Mouse (Mus musculus): ENCODE results near the gene Wtap. TPM values are rescaled to one million over a fixed set of nuclear protein-coding genes. Genes with fewer than 3 reads are reported as not detected.
"Not testable (repeated sequence)": the region's sequence is repeated elsewhere in the genome, so short reads cannot be mapped to it uniquely, and the experiment has no call there.

The Wtap gene
- polyA plus RNA-seq, 1 experiment from 2014 or later, result 155 TPM

- not testable (repeated sequence) for H3K4me2 ChIP-seq (ENCODE audit: low read length); ATAC-seq; H3K9me3 ChIP-seq (ENCODE audit: control insufficient read depth, low read length); H3K4me1 ChIP-seq (replicated peaks; ENCODE audit: control insufficient read depth, insufficient read depth, low read length); H3K36me3 ChIP-seq (ENCODE audit: control insufficient read depth, insufficient read depth); H3K4me3 ChIP-seq (replicated peaks; ENCODE audit: low read length); H3K27me3 ChIP-seq (replicated peaks; ENCODE audit: control insufficient read depth, insufficient read depth, low read length); H3K27ac ChIP-seq (ENCODE audit: low read length); H3K9ac ChIP-seq (replicated peaks; ENCODE audit: low read depth, low read length)
- WGBS, result 96% methylated on average over 5 of the region's 5 CpGs
Measured at GRCm38 (mm10) chr17:13002243-13002642, 8.3 kb upstream of the Wtap start.

GRCm38 (mm10) chr17:12999069-12999468 is 5.1 kb upstream of the Wtap start:
- 65% methylated on average over 6 of the region's 6 CpGs for WGBS
- H3K9me3 ChIP-seq (ENCODE audit: control insufficient read depth, low read length), result no peaks in the 10 kb centered on the region
- no peaks in the 10 kb centered on the region for H3K4me1 ChIP-seq (replicated peaks; ENCODE audit: control insufficient read depth, insufficient read depth, low read length)
- H3K27ac ChIP-seq (ENCODE audit: low read length), result no peak overlapping the region
- H3K4me3 ChIP-seq (replicated peaks; ENCODE audit: low read length), result no peak overlapping the region
- H3K4me2 ChIP-seq (ENCODE audit: low read length), result no peak overlapping the region
- H3K27me3 ChIP-seq (replicated peaks; ENCODE audit: control insufficient read depth, insufficient read depth, low read length), result no peaks in the 10 kb centered on the region
- H3K9ac ChIP-seq (replicated peaks; ENCODE audit: low read depth, low read length), result no peak overlapping the region
- no peak for ATAC-seq
- H3K36me3 ChIP-seq (ENCODE audit: control insufficient read depth, insufficient read depth), result no peaks in the 10 kb centered on the region

GRCm38 (mm10) chr17:12997890-12998289 is 3.9 kb upstream of the Wtap start:
- Histone ChIP-seq H3K27ac (ENCODE audit: low read length) (no peak overlapping the region), H3K36me3 (ENCODE audit: control insufficient read depth, insufficient read depth) (no peaks in the 10 kb centered on the region), H3K27me3 (replicated peaks; ENCODE audit: control insufficient read depth, insufficient read depth, low read length) (no peaks in the 10 kb centered on the region), H3K9me3 (ENCODE audit: control insufficient read depth, low read length) (no peaks in the 10 kb centered on the region), H3K9ac (replicated peaks; ENCODE audit: low read depth, low read length) (no peak overlapping the region), H3K4me2 (ENCODE audit: low read length) (no peak overlapping the region), H3K4me3 (replicated peaks; ENCODE audit: low read length) (no peak overlapping the region), H3K4me1 (replicated peaks; ENCODE audit: control insufficient read depth, insufficient read depth, low read length) (no peaks in the 10 kb centered on the region)
- no peak for ATAC-seq
- 91% methylated on average over 5 of the region's 5 CpGs for WGBS

- no peaks in the 10 kb centered on the region for H3K4me1 ChIP-seq (replicated peaks; ENCODE audit: control insufficient read depth, insufficient read depth, low read length)
- no peak overlapping the region for H3K27ac ChIP-seq (ENCODE audit: low read length)
- no peak overlapping the region for H3K4me2 ChIP-seq (ENCODE audit: low read length)
- no peak overlapping the region for H3K9ac ChIP-seq (replicated peaks; ENCODE audit: low read depth, low read length)
- H3K27me3 ChIP-seq (replicated peaks; ENCODE audit: control insufficient read depth, insufficient read depth, low read length), result no peaks in the 10 kb centered on the region
- no peaks in the 10 kb centered on the region for H3K9me3 ChIP-seq (ENCODE audit: control insufficient read depth, low read length)
- 14% methylated on average over 3 of the region's 3 CpGs for WGBS
- no peak for ATAC-seq
- no peak overlapping the region for H3K4me3 ChIP-seq (replicated peaks; ENCODE audit: low read length)
- no peaks in the 10 kb centered on the region for H3K36me3 ChIP-seq (ENCODE audit: control insufficient read depth, insufficient read depth)
Measured at GRCm38 (mm10) chr17:12996345-12996744, 2.4 kb upstream of the Wtap start.

- Histone ChIP-seq H3K4me1 (replicated peaks; ENCODE audit: control insufficient read depth, insufficient read depth, low read length) (peaks cover 15% of the 10 kb centered on the region), H3K9me3 (ENCODE audit: control insufficient read depth, low read length) (no peaks in the 10 kb centered on the region), H3K4me2 (ENCODE audit: low read length) (peak overlapping the region; percentile 78), H3K36me3 (ENCODE audit: control insufficient read depth, insufficient read depth) (no peaks in the 10 kb centered on the region), H3K9ac (replicated peaks; ENCODE audit: low read depth, low read length) (peak overlapping the region; percentile 91), H3K27ac (ENCODE audit: low read length) (peak overlapping the region; percentile 97), H3K27me3 (replicated peaks; ENCODE audit: control insufficient read depth, insufficient read depth, low read length) (no peaks in the 10 kb centered on the region), H3K4me3 (replicated peaks; ENCODE audit: low read length) (peak overlapping the region; percentile 65)
- ATAC-seq, result peak; percentile 84
- under 1% methylated on average over 51 of the region's 51 CpGs for WGBS
Measured at GRCm38 (mm10) chr17:12992470-12992991, 1.4 kb downstream of the Wtap start.

- peak; percentile 89 for ATAC-seq
- WGBS, result 0% methylated on average over 61 of the region's 84 CpGs
- Histone ChIP-seq H3K9me3 (ENCODE audit: control insufficient read depth, low read length) (no peaks in the 10 kb centered on the region), H3K4me1 (replicated peaks; ENCODE audit: control insufficient read depth, insufficient read depth, low read length) (peaks cover 15% of the 10 kb centered on the region), H3K27me3 (replicated peaks; ENCODE audit: control insufficient read depth, insufficient read depth, low read length) (no peaks in the 10 kb centered on the region), H3K27ac (ENCODE audit: low read length) (peak overlapping the region; percentile 97), H3K9ac (replicated peaks; ENCODE audit: low read depth, low read length) (peak overlapping the region; percentile 91), H3K4me3 (replicated peaks; ENCODE audit: low read length) (peak overlapping the region; percentile 65), H3K36me3 (ENCODE audit: control insufficient read depth, insufficient read depth) (no peaks in the 10 kb centered on the region), H3K4me2 (ENCODE audit: low read length) (peak overlapping the region; percentile 94)
Measured at GRCm38 (mm10) chr17:12991635-12992358, 2.2 kb downstream of the Wtap start.

- peaks cover 15% of the 10 kb centered on the region for H3K4me1 ChIP-seq (replicated peaks; ENCODE audit: control insufficient read depth, insufficient read depth, low read length)
- peak overlapping the region; percentile 91 for H3K9ac ChIP-seq (replicated peaks; ENCODE audit: low read depth, low read length)
- H3K27me3 ChIP-seq (replicated peaks; ENCODE audit: control insufficient read depth, insufficient read depth, low read length), result no peaks in the 10 kb centered on the region
- peak overlapping the region; percentile 65 for H3K4me3 ChIP-seq (replicated peaks; ENCODE audit: low read length)
- peak overlapping the region; percentile 94 for H3K4me2 ChIP-seq (ENCODE audit: low read length)
- WGBS, result 1% methylated on average over 12 of the region's 12 CpGs
- peak overlapping the region; percentile 97 for H3K27ac ChIP-seq (ENCODE audit: low read length)
- ATAC-seq, result no peak
- H3K36me3 ChIP-seq (ENCODE audit: control insufficient read depth, insufficient read depth), result no peaks in the 10 kb centered on the region
- no peaks in the 10 kb centered on the region for H3K9me3 ChIP-seq (ENCODE audit: control insufficient read depth, low read length)
Measured at GRCm38 (mm10) chr17:12991194-12991634, 2.8 kb downstream of the Wtap start.

GRCm38 (mm10) chr17:12990567-12991145 is 3.3 kb downstream of the Wtap start:
- Histone ChIP-seq H3K27me3 (replicated peaks; ENCODE audit: control insufficient read depth, insufficient read depth, low read length) (no peaks in the 10 kb centered on the region), H3K4me3 (replicated peaks; ENCODE audit: low read length) (peak overlapping the region; percentile 65), H3K9ac (replicated peaks; ENCODE audit: low read depth, low read length) (peak overlapping the region; percentile 91), H3K9me3 (ENCODE audit: control insufficient read depth, low read length) (no peaks in the 10 kb centered on the region), H3K27ac (ENCODE audit: low read length) (no peak overlapping the region; the same call in 1 of the 2 replicates), H3K4me1 (replicated peaks; ENCODE audit: control insufficient read depth, insufficient read depth, low read length) (peaks cover 15% of the 10 kb centered on the region), H3K36me3 (ENCODE audit: control insufficient read depth, insufficient read depth) (no peaks in the 10 kb centered on the region), H3K4me2 (ENCODE audit: low read length) (peak overlapping the region; percentile 94)
- WGBS, result 68% methylated on average over 8 of the region's 8 CpGs
- no peak for ATAC-seq

GRCm38 (mm10) chr17:12988096-12988495 is 5.9 kb downstream of the Wtap start:
- not testable (repeated sequence) for H3K36me3 ChIP-seq (ENCODE audit: control insufficient read depth, insufficient read depth); H3K4me3 ChIP-seq (replicated peaks; ENCODE audit: low read length); ATAC-seq; H3K27ac ChIP-seq (ENCODE audit: low read length); H3K4me2 ChIP-seq (ENCODE audit: low read length); H3K9me3 ChIP-seq (ENCODE audit: control insufficient read depth, low read length); H3K9ac ChIP-seq (replicated peaks; ENCODE audit: low read depth, low read length); H3K27me3 ChIP-seq (replicated peaks; ENCODE audit: control insufficient read depth, insufficient read depth, low read length)
- 95% methylated on average over 8 of the region's 8 CpGs for WGBS
- H3K4me1 ChIP-seq (replicated peaks; ENCODE audit: control insufficient read depth, insufficient read depth, low read length), result peaks cover 15% of the 10 kb centered on the region

Data from forebrain, embryonic 16.5 days (tissue).